Mouse (Mus musculus) liver, embryonic 14.5 days (tissue): ENCODE data around the gene Medag. TPM values are rescaled to one million over a fixed set of nuclear protein-coding genes. Genes with fewer than 3 reads are reported as not detected.

Experiments used
- ATAC-seq: fragments of 200-750 bp; cut with Nextera tagmentation; 2 replicates; pipeline ENCODE4 v1.8.0; 2017; ENCODE audit warnings: moderate number of reproducible peaks, mild to moderate bottlenecking, moderate library complexity; ENCODE audit not compliant: insufficient read depth
- DNase-seq, 3 experiments: peaks; one replicate each; pipeline ENCODE4 v3.0.0-alpha.2; 2012 to 2013; ENCODE audit warnings: low read depth in 3 of 3, low spot score in 3 of 3
- H3K27ac ChIP-seq: fragments of 300-500 bp; sonication (generic); 2 replicates; pipeline ENCODE4 v1.5.1; 2014; ENCODE audit warnings: moderate library complexity, mild to moderate bottlenecking, control low read depth, inconsistent platforms
- H3K27me3 ChIP-seq: fragments of 300-500 bp; sonication (generic); 2 replicates; pipeline ENCODE4 v1.6.1; 2014; ENCODE audit warnings: mild to moderate bottlenecking, low read length, moderate library complexity; ENCODE audit not compliant: control insufficient read depth, insufficient read depth
- H3K36me3 ChIP-seq: fragments of 300-500 bp; sonication (generic); replicated peaks from 2 replicates; pipeline ENCODE4 v1.6.1; 2014; ENCODE audit warnings: low read depth; ENCODE audit not compliant: control insufficient read depth, insufficient read depth
- H3K4me1 ChIP-seq, 2 experiments: fragments of 200-500 bp in 1 of 2; fragments of 300-500 bp in 1 of 2; sonication (generic) in 1 of 2; replicated peaks; 2 replicates each; pipeline ENCODE4 v1.6.1; 2012 to 2014; ENCODE audit warnings: antibody characterized with exemption in 1 of 2, inconsistent platforms in 1 of 2, low read length in 1 of 2; ENCODE audit not compliant: control insufficient read depth in 2 of 2, insufficient read depth in 2 of 2
- H3K4me2 ChIP-seq: fragments of 300-500 bp; sonication (generic); 2 replicates; pipeline ENCODE4 v1.6.1; 2014; ENCODE audit warnings: low read depth, mild to moderate bottlenecking, control low read depth, moderate library complexity
- H3K4me3 ChIP-seq, 2 experiments: fragments of 200-500 bp in 1 of 2; fragments of 300-500 bp in 1 of 2; sonication (generic) in 1 of 2; 2 replicates each; pipeline ENCODE4 v1.5.1; 2012 to 2014; ENCODE audit warnings: low read depth in 2 of 2, low read length in 2 of 2, mild to moderate bottlenecking in 2 of 2, control low read depth in 1 of 2, inconsistent platforms in 1 of 2, moderate library complexity in 1 of 2; ENCODE audit not compliant: insufficient read depth in 1 of 2
- H3K9ac ChIP-seq: fragments of 300-500 bp; sonication (generic); replicated peaks from 2 replicates; pipeline ENCODE4 v1.6.1; 2014; ENCODE audit warnings: mild to moderate bottlenecking, control low read depth, moderate library complexity
- H3K9me3 ChIP-seq: fragments of 300-500 bp; sonication (generic); 2 replicates; pipeline ENCODE4 v1.6.1; 2016; ENCODE audit warnings: low read length, mixed read lengths; ENCODE audit not compliant: control insufficient read depth
- CTCF ChIP-seq: IDR thresholded peaks from 2 replicates; pipeline ENCODE4 v1.5.1; 2016; ENCODE audit warnings: antibody characterized with exemption, low read depth, control low read depth
- EP300 ChIP-seq: IDR thresholded peaks from 2 replicates; pipeline ENCODE4 v1.6.1; 2016; ENCODE audit warnings: antibody characterized with exemption, low read depth
- WGBS: fragments of 180-500 bp; shearing (Covaris S2); extraction: QIAGEN DNeasy Blood & Tissue Kit; methylation state at CpG from one replicate; pipeline ENCODE4 v1.1.7; 2014; ENCODE audit not compliant: insufficient replicate concordance; 5-methylcytosine and 5-hydroxymethylcytosine counted together
- polyA plus RNA-seq, 2 experiments: library from polyadenylated mRNA; depleted of rRNA in 1 of 2; stranded (reverse) in 1 of 2; unstranded in 1 of 2; fragments of >200 nt; fragmentation: Nextera tagmentation in 1 of 2; extraction: Ambion mirVana in 1 of 2; gene quantifications; 2 replicates each; pipeline versions ENCODE4 v1.2.1 to v1.2.3; 2012 to 2014

Medag gene
- polyA plus RNA-seq, 2 experiments: 0.18 to 0.27 TPM

- WGBS: 41% methylated on average over 7 of the region's 7 CpGs
- no peak overlapping the region for H3K4me3 ChIP-seq
- H3K36me3 ChIP-seq: no peaks in the 10 kb centered on the region
- no peak for ATAC-seq
- no peak overlapping the region for H3K27ac ChIP-seq
- no peak overlapping the region for H3K9ac ChIP-seq
- no peak for DNase-seq
- no peak for TF ChIP-seq EP300
- TF ChIP-seq CTCF: no peak
- no peaks in the 10 kb centered on the region for H3K27me3 ChIP-seq
- no peak overlapping the region for H3K4me2 ChIP-seq
- H3K9me3 ChIP-seq: no peaks in the 10 kb centered on the region
- H3K4me1 ChIP-seq: no peaks in the 10 kb centered on the region
Measured at GRCm38 (mm10) chr5:149367544-149368466, 43.7 kb upstream of the Medag start.

GRCm38 (mm10) chr5:149368575-149369312 is 42.8 kb upstream of the Medag start:
- no peaks in the 10 kb centered on the region for H3K27me3 ChIP-seq
- 51% methylated on average over 12 of the region's 12 CpGs for WGBS
- H3K36me3 ChIP-seq: no peaks in the 10 kb centered on the region
- H3K9me3 ChIP-seq: no peaks in the 10 kb centered on the region
- DNase-seq: no peak
- no peak overlapping the region for H3K4me3 ChIP-seq
- H3K4me1 ChIP-seq: no peaks in the 10 kb centered on the region
- ATAC-seq: no peak
- no peak overlapping the region for H3K9ac ChIP-seq
- no peak overlapping the region for H3K4me2 ChIP-seq
- no peak overlapping the region for H3K27ac ChIP-seq
- no peak for TF ChIP-seq EP300
- no peak for TF ChIP-seq CTCF

DNA sequence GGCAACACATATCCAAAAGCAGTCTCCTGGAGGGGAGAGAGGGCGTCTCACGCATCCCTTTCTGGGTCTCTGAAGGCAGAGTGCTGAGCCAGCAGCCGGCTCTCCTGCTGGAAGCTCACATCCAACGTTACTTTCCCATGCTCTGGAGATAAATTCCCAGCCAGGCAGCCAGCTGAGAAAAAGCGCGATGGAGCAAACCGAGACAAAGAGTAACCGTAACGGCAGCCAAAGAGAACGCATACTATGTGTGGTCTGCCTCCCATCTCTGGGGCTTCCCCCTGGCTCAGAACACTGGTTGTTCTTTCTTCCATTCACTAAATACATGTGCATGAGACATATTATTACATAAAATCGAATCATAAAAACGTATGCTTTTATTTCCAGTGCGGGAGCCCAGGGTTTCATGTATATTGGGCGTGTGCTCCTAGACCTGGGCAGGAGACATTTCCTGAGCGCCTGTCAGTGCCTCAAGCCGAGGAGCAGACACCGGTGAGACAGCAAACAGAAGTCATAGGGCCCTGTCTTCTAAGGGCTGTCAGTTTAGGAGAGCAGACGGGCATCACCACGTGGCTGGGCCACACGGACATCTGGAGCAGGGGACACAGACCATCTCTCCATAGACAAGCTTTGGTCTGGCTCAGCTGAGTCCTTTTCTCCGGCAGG is 42.0 kb upstream of the Medag start:
- WGBS: 69% methylated on average over 21 of the region's 21 CpGs
- no peak overlapping the region for H3K4me2 ChIP-seq
- H3K9ac ChIP-seq: no peak overlapping the region
- no peaks in the 10 kb centered on the region for H3K36me3 ChIP-seq
- DNase-seq (no peak), ATAC-seq (no peak)
- TF ChIP-seq EP300 (no peak), CTCF (no peak)
- H3K9me3 ChIP-seq: no peaks in the 10 kb centered on the region
- no peak overlapping the region for H3K27ac ChIP-seq
- no peaks in the 10 kb centered on the region for H3K27me3 ChIP-seq
- no peaks in the 10 kb centered on the region for H3K4me1 ChIP-seq
- no peak overlapping the region for H3K4me3 ChIP-seq

GRCm38 (mm10) chr5:149372018-149372417 is 39.5 kb upstream of the Medag start:
- ATAC-seq (no peak), DNase-seq (no peak)
- Histone ChIP-seq H3K4me1 (peaks cover 0 to 2% of the 10 kb centered on the region in 2 experiments; a peak in 2 of 4 replicates), H3K4me2 (no peak overlapping the region), H3K27me3 (no peaks in the 10 kb centered on the region), H3K27ac (no peak overlapping the region), H3K9ac (no peak overlapping the region), H3K36me3 (no peaks in the 10 kb centered on the region), H3K4me3 (no peak overlapping the region), H3K9me3 (no peaks in the 10 kb centered on the region)
- WGBS: 61% methylated on average over 8 of the region's 8 CpGs
- no peak for TF ChIP-seq CTCF
- no peak for TF ChIP-seq EP300

GRCm38 (mm10) chr5:149373224-149373623 is 38.3 kb upstream of the Medag start:
- 16% methylated on average over 9 of the region's 9 CpGs for WGBS
- DNase-seq (no peak), ATAC-seq (no peak)
- TF ChIP-seq CTCF (no peak), EP300 (no peak)
- H3K27ac ChIP-seq: no peak overlapping the region
- no peak overlapping the region for H3K9ac ChIP-seq
- H3K27me3 ChIP-seq: no peaks in the 10 kb centered on the region
- H3K4me1 ChIP-seq: peaks cover 0 to 4% of the 10 kb centered on the region in 2 experiments; a peak in 2 of 4 replicates
- no peaks in the 10 kb centered on the region for H3K9me3 ChIP-seq
- H3K4me2 ChIP-seq: no peak overlapping the region
- no peak overlapping the region for H3K4me3 ChIP-seq
- H3K36me3 ChIP-seq: no peaks in the 10 kb centered on the region
